Mouse (Mus musculus): ENCODE measurements around the gene Arl6ip4. TPM values are rescaled to one million over a fixed set of nuclear protein-coding genes. Genes with fewer than 3 reads are reported as not detected.

Gene Arl6ip4
- 10 to 100 TPM; 36.3 to 37.8 TPM for total RNA-seq (2021)
- long read RNA-seq, experiment 1, transcript Arl6ip4-201 (5 exons, 1,192 nt), result major isoform, 35 of 46 reads
- long read RNA-seq, experiment 1, partial matches to known transcripts, result 2 of 46 reads
- long read RNA-seq, experiment 1, other reads (novel, unspliced or antisense), result 8 of 46 reads
- long read RNA-seq, experiment 2, transcript Arl6ip4-201 (5 exons, 1,192 nt), result major isoform, 25 of 34 reads
- long read RNA-seq, experiment 2, partial matches to known transcripts, result 4 of 34 reads
- long read RNA-seq, experiment 2, other reads (novel, unspliced or antisense), result 3 of 34 reads

- DNase-seq, result peak; percentile 75 to 91
Observed at GRCm38 (mm10) chr5:124115990-124116845, at the start of gene Arl6ip4. TSS of gene Arl6ip4 (plus strand) at chr5:124116089.

DNA sequence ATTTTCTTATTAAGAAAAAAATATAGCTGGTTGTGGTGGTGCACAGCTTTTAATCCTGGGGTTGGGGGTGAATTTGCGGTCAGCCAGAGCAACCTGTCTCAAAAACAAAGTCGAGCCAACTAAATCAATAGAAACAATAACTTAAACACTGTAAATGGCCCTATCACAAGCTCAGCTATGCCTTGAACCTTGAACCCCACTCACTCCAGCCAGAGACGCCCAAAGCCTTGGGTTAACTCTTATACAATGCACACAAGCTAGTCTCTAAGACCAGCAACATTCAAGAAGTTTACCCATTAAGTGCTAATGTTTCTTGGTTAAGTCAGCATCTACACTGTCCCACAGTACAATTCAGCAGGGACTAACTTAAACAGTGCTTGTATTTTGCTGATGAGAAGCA, 46.2 kb upstream of the Arl6ip4 start:
- DNase-seq, result no peak

- DNase-seq, result no peak
Observed at GRCm38 (mm10) chr5:124073682-124074081, 42.2 kb upstream of the Arl6ip4 start.

GRCm38 (mm10) chr5:124074845-124075307, 41.0 kb upstream of the Arl6ip4 start:
- DNase-seq, result peak in 1 of 2 experiments; percentile 45

DNA sequence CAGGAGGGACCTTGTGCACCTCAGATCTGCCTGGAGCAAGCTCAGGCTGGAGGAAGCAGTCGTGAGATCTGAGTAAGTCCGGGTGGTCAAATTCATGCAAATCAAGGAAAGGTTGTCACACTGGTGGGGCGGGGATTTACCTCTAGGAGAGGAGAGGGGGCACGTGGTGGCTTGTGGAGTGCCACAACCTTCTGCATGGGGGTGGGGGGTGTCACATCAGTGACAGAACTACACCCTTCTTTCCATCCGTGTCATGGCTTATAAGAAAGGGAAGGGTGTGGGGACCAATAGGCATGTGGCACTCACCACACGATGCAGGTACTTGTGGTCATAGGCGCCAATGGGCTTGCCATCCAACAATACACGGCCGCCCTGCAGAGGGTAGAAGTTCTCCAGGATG, 40.2 kb upstream of the Arl6ip4 start:
- no peak for DNase-seq

GRCm38 (mm10) chr5:124076559-124076958, 39.3 kb upstream of the Arl6ip4 start:
- no peak for DNase-seq

- DNase-seq, result no peak
Observed at GRCm38 (mm10) chr5:124077241-124077640, 38.6 kb upstream of the Arl6ip4 start.

DNA sequence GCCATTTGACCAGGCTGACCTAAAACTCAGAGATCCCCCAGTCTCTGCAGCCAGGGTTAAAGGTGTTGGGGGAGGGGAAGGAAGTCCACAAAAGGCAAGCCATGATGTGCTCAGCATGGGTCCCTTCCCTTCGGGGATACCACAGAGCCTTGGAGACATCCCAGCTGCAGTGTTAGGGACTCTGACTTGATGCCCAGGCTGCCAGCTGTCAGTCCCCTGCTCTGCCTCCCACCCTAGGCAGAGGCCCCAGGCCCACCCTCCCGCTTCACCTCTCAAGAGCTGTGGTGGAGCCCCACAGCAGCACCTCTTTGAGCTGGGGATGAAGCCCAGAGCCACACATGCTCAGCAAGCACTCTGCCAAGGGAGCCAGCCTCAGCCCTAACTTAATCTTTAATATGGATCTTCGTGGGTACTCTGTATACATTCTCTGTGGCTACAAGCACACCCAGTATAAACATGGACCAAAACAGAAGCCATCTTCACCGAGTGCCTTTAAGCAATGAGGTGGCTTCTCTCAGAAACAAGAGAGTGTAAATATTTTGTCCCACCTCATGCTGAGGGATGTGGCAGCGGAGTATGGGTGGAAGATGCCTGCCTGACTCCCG, 37.9 kb upstream of the Arl6ip4 start:
- DNase-seq, result no peak

DNA sequence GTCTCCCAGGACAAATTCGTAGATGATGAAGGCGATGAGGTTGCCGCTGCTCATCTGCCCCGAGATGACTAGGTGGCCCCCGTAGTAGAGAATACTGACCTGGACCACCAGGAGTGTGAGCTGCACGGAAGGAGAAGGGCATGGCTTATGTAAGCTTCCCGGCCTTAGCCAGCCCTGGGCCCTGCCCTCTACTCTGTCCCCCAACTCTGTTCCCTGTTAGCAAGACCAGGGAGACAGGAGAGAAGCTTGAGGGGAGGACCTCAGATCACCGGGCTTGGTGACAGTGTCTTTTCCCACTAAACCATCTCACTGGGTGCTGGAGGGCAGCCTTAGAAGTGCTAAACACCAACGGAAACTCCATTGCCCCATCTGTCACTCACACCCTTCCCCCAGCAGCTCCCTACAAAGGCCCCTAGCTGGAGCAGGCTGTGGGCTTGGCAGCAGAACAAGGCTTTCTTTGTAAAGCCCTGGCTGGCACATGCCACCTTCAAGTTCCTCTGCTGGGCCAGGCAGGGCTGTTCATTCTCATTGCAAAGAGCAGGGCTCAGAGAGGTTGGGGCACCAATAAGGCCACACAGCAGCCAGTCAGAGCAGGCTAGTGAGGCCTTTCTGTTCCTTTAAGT, 37.0 kb upstream of the Arl6ip4 start:
- no peak for DNase-seq

GRCm38 (mm10) chr5:124079880-124080279, 36.0 kb upstream of the Arl6ip4 start:
- no peak for DNase-seq

DNA sequence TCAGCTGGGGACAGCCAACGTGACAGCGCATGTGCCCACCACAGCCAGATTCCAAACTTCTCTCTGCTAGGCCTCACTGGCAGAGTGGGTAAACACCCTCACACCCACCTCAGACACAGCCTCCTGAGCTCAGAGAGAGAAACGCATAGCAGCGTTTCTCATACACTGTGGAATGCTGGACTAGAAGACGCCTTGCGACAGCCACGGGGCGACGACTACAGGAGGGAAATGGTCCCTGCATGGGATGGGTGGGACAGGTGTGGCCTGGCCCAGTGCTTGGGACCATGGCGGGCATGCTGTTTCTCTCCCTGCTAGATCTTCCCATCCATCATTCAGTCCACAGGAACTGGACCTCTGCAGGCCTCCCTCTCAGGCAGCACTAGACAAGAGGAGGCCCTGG, 33.4 kb upstream of the Arl6ip4 start:
- DNase-seq, result no peak

DNA sequence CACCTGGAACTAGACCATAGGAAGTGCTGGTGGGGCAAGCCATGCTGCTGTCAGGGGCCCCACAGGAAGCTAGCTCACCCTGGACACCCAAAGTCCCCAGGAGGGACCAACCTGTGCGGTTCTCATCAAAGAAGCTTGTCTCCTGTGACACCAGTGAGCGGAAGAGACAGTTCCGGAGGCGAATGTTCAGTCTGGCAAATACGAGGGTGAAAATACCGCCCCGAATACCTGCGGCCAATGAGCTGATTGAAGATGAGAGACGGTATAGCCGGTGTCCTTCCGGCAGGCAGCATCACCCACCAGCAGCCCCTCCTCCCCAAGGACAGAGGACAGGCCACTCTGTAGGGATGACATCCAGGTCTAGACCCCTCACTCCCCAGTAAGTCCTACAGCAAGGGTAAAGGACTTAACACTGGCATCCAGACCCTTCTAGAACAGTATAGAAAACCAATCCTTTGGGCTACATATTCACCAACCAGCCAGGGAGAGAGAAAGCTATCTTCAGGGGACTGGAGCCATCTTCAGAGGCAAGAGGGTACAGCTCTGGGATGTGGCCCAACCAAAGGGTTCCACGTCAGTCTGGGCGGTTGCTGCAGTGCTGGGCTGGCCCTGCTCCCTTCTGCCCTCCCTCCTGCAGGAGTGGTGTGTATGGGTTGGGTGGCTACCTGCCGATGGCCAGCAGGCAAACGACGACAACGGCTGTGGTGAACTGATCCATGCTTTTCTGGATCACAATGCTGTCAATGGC, 32.8 kb upstream of the Arl6ip4 start:
- no peak for DNase-seq

DNA sequence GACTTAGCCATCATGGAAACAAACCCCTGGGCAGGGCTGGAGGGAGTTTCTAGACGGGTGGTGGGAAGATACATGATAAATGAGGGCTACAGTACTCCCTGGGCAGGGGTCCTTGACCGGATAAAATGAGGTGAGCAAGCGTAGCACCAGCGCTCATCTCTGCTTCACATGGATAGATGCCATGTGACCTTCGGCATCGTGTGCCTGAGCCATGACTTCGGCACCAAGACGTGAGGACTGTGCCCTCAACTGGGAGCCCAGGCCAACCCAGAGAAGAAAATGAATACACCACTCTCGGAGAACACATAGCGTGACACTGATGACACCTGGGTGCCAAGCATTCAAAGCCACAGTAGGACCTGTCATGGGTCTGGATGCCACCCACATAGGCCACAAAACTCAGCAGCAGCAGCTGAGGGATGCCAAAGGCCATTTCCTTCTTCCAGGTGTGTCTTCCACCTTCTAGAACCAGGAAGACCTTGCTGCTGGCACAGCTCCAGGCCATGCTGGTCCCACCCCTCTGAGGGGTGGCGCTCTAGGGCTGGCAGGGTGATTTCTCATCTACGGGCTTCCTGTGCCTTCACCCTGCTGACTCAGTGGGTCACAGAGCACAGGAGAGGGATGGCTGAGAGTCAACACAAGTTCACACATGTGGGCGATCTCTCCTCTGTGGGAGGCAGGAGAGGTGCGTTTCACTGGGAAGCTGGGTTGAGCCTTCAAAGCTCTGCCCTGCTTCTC, 31.9 kb upstream of the Arl6ip4 start:
- no peak for DNase-seq

- DNase-seq, result peak; percentile 85 to 94
Observed at GRCm38 (mm10) chr5:124084588-124085173, 31.2 kb upstream of the Arl6ip4 start.

GRCm38 (mm10) chr5:124085513-124085912, 30.4 kb upstream of the Arl6ip4 start:
- no peak for DNase-seq

DNA sequence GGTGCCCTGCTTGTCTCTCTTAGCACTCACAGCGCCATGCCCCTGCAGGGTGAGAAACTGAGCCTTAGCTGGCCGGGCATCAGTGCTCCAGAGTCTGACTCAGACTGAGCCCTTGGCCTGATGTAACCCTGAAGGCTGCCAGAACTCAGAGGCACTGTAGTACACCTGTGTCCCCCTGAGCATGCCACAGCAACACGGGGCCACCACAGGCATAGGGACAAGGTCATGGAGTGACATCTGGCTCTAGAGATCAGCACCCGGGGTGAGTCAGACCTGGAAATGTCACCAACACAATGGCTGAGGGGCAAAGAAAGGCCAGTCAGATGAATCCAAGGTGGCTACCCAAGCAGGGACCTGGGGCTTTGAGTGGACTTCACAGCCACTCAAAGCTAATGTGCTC, 29.0 kb upstream of the Arl6ip4 start:
- DNase-seq, result no peak

DNA sequence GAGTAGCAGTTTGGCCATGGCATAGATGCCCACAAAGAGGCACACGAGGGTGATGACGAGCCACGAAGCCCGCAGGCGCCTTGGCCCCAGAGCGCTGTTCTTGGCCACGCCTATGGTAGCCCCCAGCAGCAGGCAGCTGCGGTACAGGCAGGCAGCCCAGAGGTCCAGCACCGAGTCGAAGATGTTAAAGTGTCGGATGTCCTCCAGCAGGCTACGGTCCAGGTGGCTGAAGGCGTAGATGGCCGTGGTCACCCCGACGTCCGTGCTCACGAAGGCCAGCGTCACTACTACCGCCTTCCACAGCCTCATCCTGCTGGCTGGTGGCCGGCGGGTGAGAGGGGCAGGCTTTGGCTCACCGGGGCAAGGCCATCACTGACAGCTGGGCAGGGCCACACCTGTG, 26.0 kb upstream of the Arl6ip4 start:
- no peak for DNase-seq

DNA sequence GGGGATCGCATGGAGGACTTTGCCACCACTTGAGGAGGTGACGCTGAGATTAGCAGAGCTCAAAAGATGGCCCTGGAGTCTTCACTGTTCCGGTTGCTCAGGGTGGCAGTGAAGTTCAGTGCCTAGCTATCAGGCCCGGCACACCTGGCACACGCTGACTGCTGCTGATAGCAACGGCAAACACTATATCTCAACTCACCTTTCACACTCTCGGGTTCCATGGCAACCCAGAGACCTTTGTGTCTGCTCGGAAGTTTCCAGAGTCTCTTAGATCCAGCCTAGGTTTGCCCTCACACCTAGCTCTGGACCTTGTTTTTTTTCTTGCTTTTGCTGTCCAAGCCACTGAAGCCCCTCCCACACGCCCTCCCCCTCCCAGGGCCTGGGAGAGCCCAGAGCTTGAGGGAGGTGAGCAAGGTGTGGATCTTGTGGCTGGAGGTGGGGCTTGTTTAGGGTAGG, 23.9 kb upstream of the Arl6ip4 start:
- DNase-seq, result no peak

GRCm38 (mm10) chr5:124093120-124093794, 22.6 kb upstream of the Arl6ip4 start:
- DNase-seq, result peak; percentile 65 to 76

Data from heart, adult 18-20 months (tissue).